Mouse (Mus musculus): Measurements from ENCODE around the gene Hist1h1t. TPM values are rescaled to one million over a fixed set of nuclear protein-coding genes. Genes with fewer than 3 reads are reported as not detected.

The Hist1h1t gene
- polyA plus RNA-seq, 2 experiments, result 0.13 TPM; not detected in 1

DNA sequence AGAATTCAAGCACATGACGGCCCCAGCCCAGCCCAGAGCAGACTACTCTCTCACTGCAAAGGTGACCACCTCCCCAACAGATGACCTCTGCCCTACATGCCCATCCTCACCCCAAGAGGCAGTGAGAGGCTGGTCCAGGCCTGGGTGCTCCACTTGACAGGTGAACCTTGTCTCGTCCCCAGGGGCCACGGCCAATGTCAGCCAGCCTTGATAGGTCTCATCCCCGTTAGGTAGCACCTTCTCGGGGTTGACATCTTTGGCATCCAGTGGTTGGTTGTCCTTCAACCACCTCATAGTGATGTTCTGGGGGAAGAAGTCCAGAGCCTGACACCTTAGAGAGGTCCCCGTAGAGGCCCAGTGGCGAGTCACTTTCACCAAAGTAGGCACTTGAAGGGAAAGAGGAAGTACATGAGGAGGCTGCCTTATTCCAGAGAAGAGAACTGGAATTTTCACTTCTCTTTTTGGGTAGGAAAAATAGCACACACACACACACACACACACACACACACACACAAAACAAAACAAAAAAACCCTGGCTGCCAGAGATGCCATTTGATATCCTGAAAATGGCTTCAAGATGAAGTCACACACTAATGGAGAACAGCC lies 10.2 kb downstream of the Hist1h1t start:
- ATAC-seq (ENCODE audit: insufficient read depth) (no peak), DNase-seq (ENCODE audit: low read depth in 3 of 3, low spot score in 3 of 3) (no peak)
- 68% methylated on average over 7 of the region's 7 CpGs for WGBS (ENCODE audit: insufficient replicate concordance)
- TF ChIP-seq CTCF (IDR thresholded peaks at IDR 0.05; ENCODE audit: low read depth) (no peak), EP300 (IDR thresholded peaks at IDR 0.05; ENCODE audit: low read depth) (no peak)
- H3K27me3 ChIP-seq (ENCODE audit: control insufficient read depth, insufficient read depth, low read length), result peaks cover 3% of the 10 kb centered on the region
- H3K9ac ChIP-seq (replicated peaks), result no peak overlapping the region
- no peak overlapping the region for H3K27ac ChIP-seq
- peaks cover 4 to 9% of the 10 kb centered on the region in 2 experiments for H3K4me1 ChIP-seq (replicated peaks; ENCODE audit: control insufficient read depth in 2 of 2, insufficient read depth in 2 of 2, low read length in 1 of 2)
- H3K9me3 ChIP-seq (ENCODE audit: control insufficient read depth, low read length), result no peaks in the 10 kb centered on the region
- no peak overlapping the region for H3K4me2 ChIP-seq (ENCODE audit: low read depth)
- no peak overlapping the region for H3K4me3 ChIP-seq (ENCODE audit: insufficient read depth in 1 of 2, low read depth in 2 of 2, low read length in 2 of 2)
- H3K36me3 ChIP-seq (replicated peaks; ENCODE audit: control insufficient read depth, insufficient read depth, low read depth), result no peaks in the 10 kb centered on the region

DNA sequence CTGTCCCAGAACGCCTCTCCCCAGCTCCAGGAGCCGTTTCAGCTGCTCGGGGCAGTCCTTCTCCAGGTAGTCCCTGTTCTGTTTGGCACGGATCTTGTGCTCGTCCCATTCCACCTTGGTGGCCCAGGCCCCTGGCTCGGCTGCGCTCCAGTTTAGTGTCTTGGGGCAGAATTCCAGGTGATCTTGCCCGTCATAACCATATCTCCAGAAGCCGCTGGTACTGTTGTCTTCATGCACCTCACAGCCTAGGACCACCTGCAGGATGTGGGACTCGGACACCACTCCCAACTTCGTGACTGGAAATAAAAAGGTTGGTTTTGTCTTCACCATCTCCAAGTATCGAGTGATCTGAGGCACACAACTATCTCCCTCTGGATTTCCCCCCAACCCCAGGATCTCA lies 11.2 kb downstream of the Hist1h1t start:
- Histone ChIP-seq H3K9ac (replicated peaks) (no peak overlapping the region), H3K4me2 (ENCODE audit: low read depth) (no peak overlapping the region), H3K4me3 (ENCODE audit: insufficient read depth in 1 of 2, low read depth in 2 of 2, low read length in 2 of 2) (no peak overlapping the region), H3K27ac (no peak overlapping the region), H3K36me3 (replicated peaks; ENCODE audit: control insufficient read depth, insufficient read depth, low read depth) (no peaks in the 10 kb centered on the region), H3K9me3 (ENCODE audit: control insufficient read depth, low read length) (no peaks in the 10 kb centered on the region), H3K4me1 (replicated peaks; ENCODE audit: control insufficient read depth in 2 of 2, insufficient read depth in 2 of 2, low read length in 1 of 2) (peaks cover 2 to 7% of the 10 kb centered on the region in 2 experiments; a peak in 2 of 4 replicates), H3K27me3 (ENCODE audit: control insufficient read depth, insufficient read depth, low read length) (peaks cover 6% of the 10 kb centered on the region)
- no peak for DNase-seq (ENCODE audit: low read depth in 3 of 3, low spot score in 3 of 3)
- no peak for ATAC-seq (ENCODE audit: insufficient read depth)
- TF ChIP-seq CTCF (IDR thresholded peaks at IDR 0.05; ENCODE audit: low read depth) (no peak), EP300 (IDR thresholded peaks at IDR 0.05; ENCODE audit: low read depth) (no peak)
- WGBS (ENCODE audit: insufficient replicate concordance), result 77% methylated on average over 12 of the region's 12 CpGs

DNA sequence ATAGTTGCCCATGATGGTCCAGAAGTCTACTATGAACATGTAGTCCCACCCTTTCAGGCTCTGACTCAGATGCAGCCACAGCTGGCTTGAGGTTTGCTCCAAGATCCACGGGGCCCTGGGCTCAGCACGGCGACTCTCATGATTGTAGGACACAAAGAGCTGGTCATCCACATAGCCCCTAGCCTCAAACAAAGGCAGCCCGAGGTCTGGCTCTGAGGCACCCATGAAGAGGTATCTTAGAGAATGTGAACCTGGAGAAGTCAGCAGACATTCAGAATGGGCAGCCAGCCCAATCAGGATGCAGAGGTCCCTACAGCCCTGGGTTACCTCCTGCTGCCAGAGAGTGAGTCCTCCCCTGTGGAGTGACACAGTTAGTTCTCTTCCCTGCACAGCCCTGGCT lies 12.4 kb downstream of the Hist1h1t start:
- Histone ChIP-seq H3K27ac (no peak overlapping the region), H3K4me3 (ENCODE audit: insufficient read depth in 1 of 2, low read depth in 2 of 2, low read length in 2 of 2) (no peak overlapping the region), H3K4me1 (replicated peaks; ENCODE audit: control insufficient read depth in 2 of 2, insufficient read depth in 2 of 2, low read length in 1 of 2) (peaks cover 2 to 9% of the 10 kb centered on the region in 2 experiments; a peak in 2 of 4 replicates), H3K27me3 (ENCODE audit: control insufficient read depth, insufficient read depth, low read length) (peaks cover 6% of the 10 kb centered on the region), H3K9ac (replicated peaks) (no peak overlapping the region), H3K4me2 (ENCODE audit: low read depth) (no peak overlapping the region), H3K9me3 (ENCODE audit: control insufficient read depth, low read length) (no peaks in the 10 kb centered on the region), H3K36me3 (replicated peaks; ENCODE audit: control insufficient read depth, insufficient read depth, low read depth) (no peaks in the 10 kb centered on the region)
- no peak for ATAC-seq (ENCODE audit: insufficient read depth)
- TF ChIP-seq CTCF (IDR thresholded peaks at IDR 0.05; ENCODE audit: low read depth), result no peak
- no peak for TF ChIP-seq EP300 (IDR thresholded peaks at IDR 0.05; ENCODE audit: low read depth)
- DNase-seq (ENCODE audit: low read depth in 3 of 3, low spot score in 3 of 3), result no peak
- WGBS (ENCODE audit: insufficient replicate concordance), result 69% methylated on average over 4 of the region's 4 CpGs

DNA sequence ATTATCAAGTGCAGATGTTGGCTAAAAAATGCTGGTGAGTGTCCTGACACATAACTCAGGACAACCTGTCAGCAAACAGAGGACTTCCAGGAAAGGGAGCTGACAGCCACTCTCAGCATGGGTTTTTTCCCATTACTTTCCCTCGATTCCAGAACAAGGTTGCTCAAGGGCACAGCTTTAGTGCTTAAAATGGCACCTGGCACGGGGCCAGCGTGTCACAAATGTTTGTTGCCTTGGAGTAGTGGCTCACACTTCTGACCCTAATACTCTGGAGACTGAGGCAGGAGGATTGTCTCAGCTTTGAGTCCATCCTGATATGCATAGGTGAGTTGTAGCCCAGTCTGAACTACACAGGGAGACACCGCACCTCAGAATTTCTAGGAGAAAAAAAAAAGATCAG lies 13.0 kb downstream of the Hist1h1t start:
- 74% methylated on average over 4 of the region's 4 CpGs for WGBS (ENCODE audit: insufficient replicate concordance)
- no peak overlapping the region; the same call in 1 of the 2 replicates for H3K9ac ChIP-seq (replicated peaks)

DNA sequence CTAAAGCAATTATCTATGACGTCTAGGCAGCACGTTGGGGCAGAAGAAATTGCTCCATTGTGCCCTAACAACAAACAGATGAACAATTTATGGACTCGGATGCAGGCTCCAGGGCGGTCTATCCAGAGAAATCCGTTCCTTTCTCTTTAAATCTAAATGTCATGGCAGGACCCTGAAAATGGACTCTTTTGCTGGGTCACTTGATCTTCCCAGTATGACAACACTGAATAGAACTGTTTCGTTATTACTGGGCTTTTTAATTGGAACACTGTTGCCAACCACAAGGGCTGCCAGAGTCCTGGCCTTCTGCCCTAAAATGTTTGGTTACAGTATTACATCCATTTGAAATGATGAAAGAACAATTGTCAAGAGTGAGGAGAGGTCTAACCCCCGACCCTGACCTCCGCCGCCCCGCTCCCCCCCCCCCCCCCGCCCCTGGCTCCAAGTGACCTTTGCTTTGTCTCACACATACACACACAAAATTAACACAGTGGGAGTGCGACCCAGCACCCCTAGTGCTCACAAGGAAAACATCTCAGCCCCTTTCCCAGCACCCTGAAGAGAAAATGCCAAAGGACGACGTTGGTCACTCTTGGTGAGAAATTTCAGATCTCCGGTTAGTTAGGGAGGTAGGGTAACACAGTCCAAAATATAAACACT lies 14.2 kb downstream of the Hist1h1t start:
- Histone ChIP-seq H3K4me1 (replicated peaks; ENCODE audit: control insufficient read depth in 2 of 2, insufficient read depth in 2 of 2, low read length in 1 of 2) (peaks cover 2 to 9% of the 10 kb centered on the region in 2 experiments; a peak in 2 of 4 replicates), H3K27ac (no peak overlapping the region), H3K9ac (replicated peaks) (peak overlapping the region; percentile 71), H3K9me3 (ENCODE audit: control insufficient read depth, low read length) (no peaks in the 10 kb centered on the region), H3K27me3 (ENCODE audit: control insufficient read depth, insufficient read depth, low read length) (peaks cover 6% of the 10 kb centered on the region), H3K4me2 (ENCODE audit: low read depth) (peak overlapping the region; percentile 57), H3K36me3 (replicated peaks; ENCODE audit: control insufficient read depth, insufficient read depth, low read depth) (no peaks in the 10 kb centered on the region), H3K4me3 (ENCODE audit: insufficient read depth in 1 of 2, low read depth in 2 of 2, low read length in 2 of 2) (peak overlapping the region; percentile 45 to 51)
- ATAC-seq (ENCODE audit: insufficient read depth) (no peak), DNase-seq (ENCODE audit: low read depth in 3 of 3, low spot score in 3 of 3) (no peak)
- TF ChIP-seq EP300 (IDR thresholded peaks at IDR 0.05; ENCODE audit: low read depth) (no peak), CTCF (IDR thresholded peaks at IDR 0.05; ENCODE audit: low read depth) (no peak)
- WGBS (ENCODE audit: insufficient replicate concordance), result 37% methylated on average over 14 of the region's 15 CpGs

More for the DNA sequence above, 13.0 kb downstream of the Hist1h1t start:
- Histone ChIP-seq H3K36me3 (replicated peaks; ENCODE audit: control insufficient read depth, insufficient read depth, low read depth) (no peaks in the 10 kb centered on the region), H3K4me3 (ENCODE audit: insufficient read depth in 1 of 2, low read depth in 2 of 2, low read length in 2 of 2) (no peak overlapping the region), H3K27me3 (ENCODE audit: control insufficient read depth, insufficient read depth, low read length) (peaks cover 6% of the 10 kb centered on the region), H3K4me2 (ENCODE audit: low read depth) (no peak overlapping the region), H3K9me3 (ENCODE audit: control insufficient read depth, low read length) (no peaks in the 10 kb centered on the region), H3K27ac (no peak overlapping the region), H3K4me1 (replicated peaks; ENCODE audit: control insufficient read depth in 2 of 2, insufficient read depth in 2 of 2, low read length in 1 of 2) (peaks cover 2 to 9% of the 10 kb centered on the region in 2 experiments; a peak in 2 of 4 replicates)
- ATAC-seq (ENCODE audit: insufficient read depth), result no peak
- no peak for DNase-seq (ENCODE audit: low read depth in 3 of 3, low spot score in 3 of 3)
- TF ChIP-seq EP300 (IDR thresholded peaks at IDR 0.05; ENCODE audit: low read depth), result no peak
- no peak for TF ChIP-seq CTCF (IDR thresholded peaks at IDR 0.05; ENCODE audit: low read depth)
